Mouse (Mus musculus) kidney, postnatal 14 days (tissue): Measurements from ENCODE around the gene Naa30.
"Not testable (repeated sequence)": the region's sequence is repeated elsewhere in the genome, so short reads cannot be mapped to it uniquely, and the experiment has no call there.

Experiments
- DNase-seq: peaks from one replicate; pipeline ENCODE4 v3.0.0; 2022; ENCODE audit warnings: mixed read lengths

The Naa30 gene

DNA sequence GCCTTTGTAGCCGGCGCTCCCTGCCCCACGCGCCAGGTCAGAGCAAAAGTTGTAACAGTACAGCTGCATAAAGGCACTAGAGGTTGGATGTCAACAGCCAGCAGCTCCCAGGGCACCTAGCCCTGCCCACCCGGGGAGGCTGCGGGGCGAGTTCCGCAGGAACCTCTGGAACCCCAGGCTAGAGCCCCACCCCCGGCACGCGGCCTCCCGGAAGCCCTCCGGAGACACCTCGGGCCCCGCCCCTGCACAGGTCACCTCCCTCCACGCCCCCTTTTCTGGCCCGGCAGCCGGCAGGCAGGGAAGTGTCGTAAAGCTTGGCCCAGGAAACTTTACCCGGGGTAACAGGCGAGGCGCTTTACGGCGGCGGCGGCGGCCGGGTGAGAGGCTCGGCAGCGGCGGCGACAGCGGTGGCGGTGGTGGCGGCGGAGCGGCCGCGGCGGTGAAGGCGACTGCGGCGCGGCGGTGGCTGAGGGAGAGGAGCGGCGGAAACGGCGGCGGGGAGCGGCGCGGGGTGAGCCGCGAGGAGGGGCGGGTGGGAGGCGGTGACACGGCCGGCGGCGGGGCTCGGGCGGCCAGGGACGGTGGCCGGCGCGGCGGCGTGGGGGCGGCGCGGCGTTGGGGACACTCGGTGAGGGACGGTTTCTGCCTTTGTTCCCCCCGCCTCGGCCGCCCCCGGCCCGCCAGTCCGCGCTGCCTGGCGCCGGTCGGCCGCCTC, at the start of gene Naa30:
TSS of gene Naa30 (plus strand) at position 360 of the 715 bp plus-strand sequence.
- peak; percentile 99 for DNase-seq

DNA sequence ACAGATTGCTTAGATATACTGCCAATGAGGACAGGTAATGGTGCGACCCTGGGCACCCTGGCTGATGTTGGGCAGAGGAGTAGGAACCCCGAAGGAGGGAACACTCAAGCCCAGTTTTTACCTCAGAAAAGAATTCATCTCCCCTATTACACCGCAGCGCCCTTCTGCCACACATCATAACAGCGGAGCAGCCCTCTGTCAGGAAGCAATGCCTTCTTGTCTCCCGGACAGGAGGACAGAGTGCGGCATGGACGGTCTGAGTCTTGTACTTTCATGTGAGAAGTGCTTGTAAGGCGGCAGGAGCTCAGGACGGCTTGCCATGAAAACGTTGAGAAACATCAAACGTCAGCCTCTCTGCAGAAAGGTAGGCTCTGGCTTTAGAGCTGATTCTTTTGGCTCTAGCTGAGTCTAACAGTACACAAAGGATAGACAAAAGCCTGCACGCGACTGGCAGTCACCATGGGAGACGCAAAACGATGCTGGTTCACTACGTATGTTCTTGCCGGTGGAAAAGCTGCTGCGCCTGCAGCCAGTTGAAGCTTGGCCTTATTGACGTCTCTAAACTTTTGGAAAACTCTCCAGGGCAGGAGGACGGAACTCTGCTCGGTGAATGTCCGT, 44.8 kb upstream of the Naa30 start:
- DNase-seq: no peak

DNA sequence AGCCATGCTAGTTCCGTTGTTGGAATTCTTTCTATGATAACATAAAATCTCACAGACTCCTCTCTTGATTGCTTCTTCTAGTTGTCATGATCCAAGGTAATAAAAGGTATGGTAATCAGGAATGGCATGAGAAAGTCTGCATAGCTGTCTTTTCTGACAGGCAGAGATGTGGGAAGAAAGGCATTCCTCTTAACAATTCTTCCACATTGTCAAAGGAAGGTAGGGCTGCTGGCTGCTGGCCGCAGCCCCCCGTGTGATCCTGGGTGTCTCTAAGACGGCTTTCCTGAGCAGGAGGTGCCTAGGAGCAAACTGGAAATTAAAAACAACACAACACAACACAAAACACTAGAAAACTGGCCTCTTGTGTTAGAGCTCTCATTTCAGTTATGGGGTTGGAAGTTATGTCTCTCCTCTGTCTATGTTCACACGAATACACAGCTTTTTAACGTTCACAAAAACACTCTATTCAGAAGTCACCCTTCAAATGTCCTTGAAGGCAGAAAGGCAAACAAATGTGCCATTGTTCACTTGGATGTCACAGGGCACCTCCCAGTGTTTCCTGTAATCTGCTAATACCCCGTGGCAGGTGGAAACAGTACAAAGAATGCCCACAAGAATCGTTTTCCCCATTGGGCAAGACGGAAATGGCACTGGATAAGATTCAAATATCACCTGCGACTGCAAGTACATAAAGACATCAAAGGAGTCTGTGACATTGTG, 43.3 kb upstream of the Naa30 start:
- DNase-seq: no peak

DNA sequence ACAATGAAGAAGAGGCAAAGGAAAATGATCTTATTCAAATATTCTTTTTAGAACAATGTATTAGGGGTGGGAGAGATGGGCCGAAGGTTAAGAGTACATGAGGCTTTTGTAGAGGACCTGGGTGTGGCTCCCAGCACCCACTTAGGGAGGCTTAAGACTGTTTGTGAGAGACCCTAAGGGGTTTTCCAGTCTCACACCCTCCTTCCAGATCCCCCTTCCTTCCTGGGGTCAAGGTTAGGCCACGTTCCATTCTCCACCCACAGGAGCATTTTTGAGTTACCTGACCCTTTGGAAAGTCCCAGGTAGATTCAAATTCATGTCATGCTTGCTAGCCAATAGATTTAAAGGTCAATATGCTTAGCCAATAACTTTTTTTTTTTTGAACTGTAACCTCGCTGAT, 39.6 kb upstream of the Naa30 start:
- DNase-seq: no peak

GRCm38 (mm10) chr14:49138171-49138570, 33.9 kb upstream of the Naa30 start:
- no peak for DNase-seq

GRCm38 (mm10) chr14:49140756-49141155, 31.3 kb upstream of the Naa30 start:
- DNase-seq: no peak

DNA sequence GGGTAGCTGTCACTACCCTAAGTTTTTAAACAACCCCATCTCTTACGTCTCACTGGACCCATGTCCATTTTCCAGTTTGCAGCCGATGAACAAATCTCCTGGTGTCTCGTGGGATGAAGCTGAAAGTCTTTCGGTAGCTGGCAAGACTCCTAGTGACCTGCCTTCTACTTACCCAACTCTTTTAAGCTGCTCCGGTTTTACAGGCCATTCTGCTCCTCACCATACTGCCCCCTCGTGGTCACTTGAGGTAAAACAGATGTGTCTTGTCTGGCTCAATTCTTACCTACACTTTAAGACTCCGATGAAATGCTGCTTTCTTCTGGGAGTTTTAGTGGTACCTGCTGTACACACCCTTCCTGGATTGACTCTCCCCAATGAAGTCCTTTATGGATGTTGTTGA, 18.2 kb upstream of the Naa30 start:
- DNase-seq: peak; percentile 56

DNA sequence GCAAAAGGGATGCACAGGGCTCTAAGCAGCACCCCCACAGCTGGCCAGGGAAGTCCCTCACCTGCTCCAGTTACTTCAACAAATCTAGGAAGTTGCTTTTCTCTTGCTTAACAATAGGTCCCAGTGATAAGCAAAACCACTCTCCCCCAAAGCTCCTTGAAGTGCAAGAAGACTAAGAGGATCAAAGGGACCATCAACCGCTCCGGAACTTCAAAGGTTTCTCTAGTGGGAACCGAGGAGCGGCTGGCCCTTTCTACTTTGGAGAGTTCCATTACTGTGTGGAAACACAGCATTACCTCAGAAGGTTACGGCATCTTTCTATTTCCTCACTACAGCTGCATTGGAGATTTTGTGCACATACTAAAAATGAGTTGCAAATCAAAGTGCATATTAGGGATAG, 16.5 kb upstream of the Naa30 start:
- DNase-seq: no peak

DNA sequence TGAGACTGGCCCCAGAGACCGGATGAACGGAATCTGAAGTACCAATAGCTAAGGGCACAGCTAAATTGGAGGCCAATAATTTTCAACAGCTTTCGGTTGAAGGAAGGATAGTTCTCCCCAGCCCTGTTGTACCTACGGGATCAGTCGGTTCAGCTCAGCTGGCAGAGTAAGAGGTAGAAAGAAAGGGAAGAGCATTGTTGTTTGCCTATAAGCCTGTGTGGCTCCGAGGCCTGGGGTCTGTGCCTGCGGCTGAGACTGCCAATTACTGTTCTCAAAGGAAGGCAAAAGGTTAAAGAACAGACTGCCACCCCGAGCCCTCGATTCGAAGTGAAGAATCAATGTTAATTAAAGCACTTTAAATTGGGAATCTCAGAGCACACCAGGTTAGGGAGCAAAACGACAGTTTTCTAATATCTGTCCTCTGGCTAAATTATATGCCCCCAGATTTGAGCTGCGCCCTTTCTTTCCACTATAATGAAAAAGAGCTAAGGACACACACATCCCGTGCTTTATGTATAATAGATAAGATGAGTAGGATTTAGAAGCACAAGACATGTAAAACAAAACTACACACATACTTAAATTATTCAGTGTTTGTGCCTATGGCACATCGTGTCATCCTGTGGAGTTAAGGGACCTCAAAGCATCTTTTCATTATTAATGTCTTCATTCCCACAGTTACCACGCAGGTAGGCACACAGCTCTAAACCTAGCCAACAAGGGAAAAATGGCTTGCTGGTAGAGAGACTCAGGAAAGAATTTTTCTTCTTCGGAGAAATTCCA, 13.7 kb upstream of the Naa30 start:
- no peak for DNase-seq

DNA sequence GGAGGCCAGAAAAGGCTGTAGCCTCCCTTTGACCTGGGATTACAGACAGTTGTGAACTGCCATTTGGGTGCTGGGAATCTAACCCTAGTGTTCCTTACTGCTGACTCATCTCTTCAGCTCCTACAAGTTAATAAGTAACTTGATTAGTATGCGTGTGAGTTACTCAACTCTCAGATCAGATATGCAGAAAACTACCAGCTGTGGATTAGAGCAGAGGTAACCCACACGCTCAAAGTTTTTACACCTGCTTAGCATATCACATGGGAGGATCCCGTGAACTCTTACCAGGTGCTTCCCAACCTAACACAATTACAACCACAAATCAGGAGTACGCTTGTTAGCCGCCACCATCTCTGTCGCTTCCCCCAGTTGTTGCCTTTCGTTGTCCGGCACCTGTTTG, 740 bp upstream of the Naa30 start:
- peak; percentile 7 for DNase-seq

DNA sequence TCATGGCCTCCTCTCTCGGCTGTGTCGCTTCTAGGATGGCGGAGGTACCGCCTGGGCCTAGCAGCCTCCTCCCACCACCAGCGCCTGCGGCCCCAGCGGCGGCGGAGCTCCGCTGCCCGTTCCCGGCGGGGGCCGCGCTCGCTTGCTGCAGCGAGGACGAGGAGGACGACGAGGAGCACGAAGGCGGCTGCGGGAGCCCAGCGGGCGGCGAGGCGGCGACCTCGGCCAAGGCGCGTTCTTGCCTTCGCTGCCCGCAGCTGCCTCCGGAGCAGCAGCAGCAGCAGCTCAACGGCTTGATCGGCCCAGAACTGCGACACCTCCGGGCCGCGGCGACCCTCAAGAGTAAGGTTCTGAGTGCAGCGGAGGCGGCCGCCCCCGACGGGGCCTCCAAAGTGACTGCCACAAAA, 559 bp downstream of the Naa30 start:
- DNase-seq: peak; percentile 69

GRCm38 (mm10) chr14:49173290-49174135, 1.5 kb downstream of the Naa30 start:
- DNase-seq: no peak

GRCm38 (mm10) chr14:49179736-49180135, 7.7 kb downstream of the Naa30 start:
- no peak for DNase-seq

- DNase-seq: no peak
Observed at GRCm38 (mm10) chr14:49186270-49186669, 14.2 kb downstream of the Naa30 start.

DNA sequence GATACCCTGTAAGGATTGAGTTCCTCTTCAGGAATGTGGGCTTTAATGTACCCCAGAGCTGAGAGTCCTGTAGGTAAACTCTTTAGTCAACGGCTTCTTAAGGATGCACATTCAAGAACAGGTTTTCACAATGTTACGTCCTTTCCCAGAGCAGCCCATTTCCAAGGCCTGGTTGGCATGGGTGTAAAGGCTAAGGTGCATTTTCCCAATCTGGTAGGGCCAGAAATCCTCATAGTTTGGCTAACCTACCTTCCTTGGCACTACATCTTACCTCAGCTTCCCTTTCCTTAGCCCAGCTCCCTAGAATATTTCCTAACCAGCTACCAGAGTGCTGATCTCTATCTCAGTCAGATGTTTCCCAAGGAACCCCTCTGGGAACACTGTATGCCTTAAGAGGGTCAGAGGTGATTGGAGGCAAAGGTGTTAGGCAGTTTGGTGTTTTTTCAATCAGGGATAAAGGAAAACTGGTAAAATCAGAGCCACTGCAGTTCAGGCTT, 25.1 kb downstream of the Naa30 start:
- DNase-seq: no peak

DNA sequence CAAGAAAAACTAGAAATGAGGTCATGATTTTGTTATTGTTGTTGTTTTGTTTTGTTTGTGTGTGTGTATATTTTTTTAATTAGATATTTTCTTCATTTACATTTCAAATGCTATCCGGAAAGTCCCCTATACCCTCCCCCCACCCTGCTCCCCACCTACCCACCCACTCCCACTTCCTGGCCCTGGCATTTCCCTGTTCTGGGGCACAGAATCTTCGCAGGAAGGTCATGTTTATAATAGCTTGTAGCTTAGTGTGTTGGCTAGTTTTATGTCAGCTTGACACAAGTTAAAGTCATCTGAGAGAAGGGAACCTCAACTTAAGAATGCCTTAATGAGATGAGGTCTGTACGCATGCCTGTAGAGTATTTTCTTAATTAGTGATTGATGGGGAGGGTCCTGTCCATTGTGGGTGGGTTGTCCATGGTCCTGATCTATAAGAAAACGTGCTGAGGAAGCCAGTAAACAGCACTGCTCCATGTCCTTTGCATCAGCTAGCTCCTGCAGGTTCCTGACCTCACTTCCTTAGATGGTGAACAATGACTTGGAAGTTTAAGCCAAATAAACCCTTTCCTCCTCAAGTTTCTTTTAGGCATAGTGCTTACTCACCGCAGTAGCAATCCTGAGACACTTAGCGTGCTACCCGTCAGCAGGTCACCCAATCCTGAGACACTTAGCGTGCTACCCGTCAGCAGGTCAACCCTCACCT, 29.2 kb downstream of the Naa30 start:
- no peak for DNase-seq

DNA sequence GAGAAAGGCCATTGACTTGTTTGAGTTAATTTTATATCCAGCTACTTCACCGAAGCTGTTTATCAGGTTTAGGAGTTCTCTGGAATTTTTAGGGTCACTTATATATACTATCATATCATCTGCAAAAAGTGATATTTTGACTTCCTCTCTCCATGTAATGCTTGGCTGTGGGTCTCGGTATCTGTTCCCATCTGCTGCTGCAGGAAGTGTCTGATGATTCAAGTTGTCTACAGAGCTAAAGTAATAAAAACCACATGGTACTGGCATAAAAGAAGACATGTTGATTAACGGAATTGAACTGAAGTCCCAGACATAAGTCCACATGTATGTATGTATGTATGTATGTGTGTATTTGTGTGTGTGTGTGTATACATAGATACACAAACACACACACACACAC, 38.2 kb downstream of the Naa30 start:
- not testable (repeated sequence) for DNase-seq

DNA sequence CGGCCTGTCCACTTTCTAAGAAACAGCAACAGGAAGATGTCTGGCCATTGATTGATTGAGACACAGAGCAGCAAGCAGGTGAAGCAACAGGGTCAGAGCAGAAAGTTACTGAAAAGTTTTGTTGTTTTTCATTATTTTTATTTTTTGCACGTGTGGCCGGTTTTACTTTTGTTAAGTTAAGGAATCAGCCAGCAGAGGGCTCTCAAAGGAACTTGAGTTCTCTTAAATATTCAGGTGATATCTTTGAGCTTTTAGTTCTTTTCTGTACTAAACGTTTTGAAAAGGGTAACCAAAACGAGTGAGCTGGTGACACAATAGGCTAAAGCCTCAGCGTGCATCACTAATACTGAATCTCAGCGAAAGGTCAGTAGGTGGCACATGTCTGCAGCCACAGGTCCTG, 46.7 kb downstream of the Naa30 start:
- DNase-seq: no peak

- DNase-seq: not testable (repeated sequence)
Observed at GRCm38 (mm10) chr14:49219466-49220022, 47.5 kb downstream of the Naa30 start.

DNA sequence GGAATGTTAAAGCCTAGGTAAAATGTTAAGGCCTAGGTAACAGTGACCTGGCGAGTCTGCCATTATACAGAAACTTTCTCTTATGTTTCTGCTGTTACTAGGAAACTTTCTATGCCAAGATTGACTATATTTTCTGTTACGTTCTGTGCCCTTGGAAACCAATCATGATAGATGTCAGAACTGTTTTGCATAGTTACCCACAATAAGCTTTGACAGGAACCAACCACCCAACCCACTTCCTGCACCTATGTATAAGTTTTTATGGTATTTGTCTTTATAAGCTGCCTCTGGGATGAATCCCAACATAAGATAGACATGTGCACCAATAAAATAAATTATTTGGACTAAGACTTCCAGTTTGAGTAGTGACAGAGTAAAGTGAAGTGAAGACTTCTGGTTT, 49.7 kb downstream of the Naa30 start:
- no peak for DNase-seq

- DNase-seq: no peak
Observed at GRCm38 (mm10) chr14:49226471-49226870, 54.4 kb downstream of the Naa30 start.
